Mouse (Mus musculus): ENCODE data around the gene Lif. TPM values are rescaled to one million over a fixed set of nuclear protein-coding genes. Genes with fewer than 3 reads are reported as not detected.

The Lif gene
- polyA plus RNA-seq, 1 experiment from 2014 or later = 1.2 TPM

DNA sequence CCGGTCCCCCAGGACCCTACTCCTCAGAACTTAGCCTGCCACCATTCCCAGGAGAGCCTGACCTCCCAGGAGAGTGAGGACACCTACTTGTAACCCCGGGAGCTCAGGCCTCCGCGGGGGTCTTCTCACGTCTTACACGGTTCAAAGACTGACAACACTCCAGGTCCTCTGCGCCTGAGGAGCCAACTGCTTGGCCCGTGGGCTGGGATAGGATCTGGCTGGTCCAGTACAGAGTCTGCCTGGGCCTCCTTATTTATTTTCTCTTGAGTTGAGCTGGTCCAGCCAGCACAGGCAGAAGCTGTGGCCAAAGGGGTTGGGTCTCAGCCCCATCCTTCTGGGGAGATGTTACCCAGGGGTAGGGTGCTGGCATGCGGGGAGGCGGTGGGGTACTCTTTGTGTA is 42.3 kb upstream of the Lif start:
- H3K9ac ChIP-seq (ENCODE audit: low read depth, low read length) = no peak overlapping the region
- no peak overlapping the region for H3K4me2 ChIP-seq (replicated peaks; ENCODE audit: low read depth)
- WGBS = 86% methylated on average over 10 of the region's 10 CpGs
- H3K27ac ChIP-seq (ENCODE audit: low read depth, low read length) = no peak overlapping the region
- peaks cover 57% of the 10 kb centered on the region for H3K36me3 ChIP-seq (ENCODE audit: control insufficient read depth, insufficient read depth)
- 0 out of 2 replicates have a peak, but pooled peaks cover 2% of the 10 kb centered on the region for H3K4me1 ChIP-seq (replicated peaks; ENCODE audit: control insufficient read depth, insufficient read depth, low read length)
- no peaks in the 10 kb centered on the region for H3K27me3 ChIP-seq (replicated peaks; ENCODE audit: control insufficient read depth, insufficient read depth, low read length)
- TF ChIP-seq CTCF (IDR thresholded peaks at IDR 0.05; ENCODE audit: low read depth) = no peak
- no peak overlapping the region for H3K4me3 ChIP-seq (ENCODE audit: low read depth, low read length)
- no peaks in the 10 kb centered on the region for H3K9me3 ChIP-seq (ENCODE audit: control insufficient read depth)
- ATAC-seq = no peak

DNA sequence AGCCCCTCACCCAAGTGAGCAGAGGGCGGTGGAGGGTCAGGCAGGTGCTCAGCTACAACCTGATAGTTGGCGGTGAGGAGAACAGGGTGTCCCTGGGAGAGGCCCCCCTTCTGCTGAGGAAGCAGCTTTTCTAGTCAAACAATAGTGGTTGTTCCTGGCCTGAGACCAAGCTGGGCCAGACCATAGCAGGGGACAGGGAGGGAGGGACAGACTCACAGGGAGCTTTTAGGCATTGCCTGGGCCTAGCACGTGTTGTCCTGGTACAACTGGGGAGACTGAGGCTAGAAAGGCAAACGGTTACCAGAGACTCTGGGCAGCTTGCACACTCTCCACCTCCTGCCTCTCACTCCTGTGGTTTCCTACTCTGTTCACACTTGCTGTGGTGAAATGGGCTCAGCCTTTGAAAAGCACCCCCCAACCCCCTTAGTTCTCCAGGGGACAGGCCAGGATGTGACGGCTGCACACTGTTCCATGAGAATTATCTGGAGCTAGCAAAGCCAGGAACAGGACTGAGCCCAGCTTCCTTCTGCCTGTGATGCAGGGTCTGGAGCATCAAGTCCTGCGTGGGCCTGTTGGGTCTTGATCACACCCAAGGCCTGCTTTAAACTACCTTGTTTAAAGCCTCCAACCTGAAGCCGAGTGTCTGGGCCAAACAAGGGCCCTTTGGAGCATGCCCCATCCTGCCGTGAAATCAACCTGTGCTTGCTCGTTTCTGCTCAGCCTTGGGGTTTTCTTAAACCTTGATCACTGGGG is 40.9 kb upstream of the Lif start:
- Histone ChIP-seq H3K27me3 (replicated peaks; ENCODE audit: control insufficient read depth, insufficient read depth, low read length) (no peaks in the 10 kb centered on the region), H3K4me1 (replicated peaks; ENCODE audit: control insufficient read depth, insufficient read depth, low read length) (0 out of 2 replicates have a peak, but pooled peaks cover 2% of the 10 kb centered on the region), H3K4me2 (replicated peaks; ENCODE audit: low read depth) (no peak overlapping the region), H3K27ac (ENCODE audit: low read depth, low read length) (peak overlapping the region; percentile 28), H3K4me3 (ENCODE audit: low read depth, low read length) (no peak overlapping the region), H3K9me3 (ENCODE audit: control insufficient read depth) (no peaks in the 10 kb centered on the region), H3K9ac (ENCODE audit: low read depth, low read length) (no peak overlapping the region), H3K36me3 (ENCODE audit: control insufficient read depth, insufficient read depth) (peaks cover 43% of the 10 kb centered on the region)
- no peak for TF ChIP-seq CTCF (IDR thresholded peaks at IDR 0.05; ENCODE audit: low read depth)
- 72% methylated on average over 9 of the region's 9 CpGs for WGBS
- peak; percentile 26 for ATAC-seq

DNA sequence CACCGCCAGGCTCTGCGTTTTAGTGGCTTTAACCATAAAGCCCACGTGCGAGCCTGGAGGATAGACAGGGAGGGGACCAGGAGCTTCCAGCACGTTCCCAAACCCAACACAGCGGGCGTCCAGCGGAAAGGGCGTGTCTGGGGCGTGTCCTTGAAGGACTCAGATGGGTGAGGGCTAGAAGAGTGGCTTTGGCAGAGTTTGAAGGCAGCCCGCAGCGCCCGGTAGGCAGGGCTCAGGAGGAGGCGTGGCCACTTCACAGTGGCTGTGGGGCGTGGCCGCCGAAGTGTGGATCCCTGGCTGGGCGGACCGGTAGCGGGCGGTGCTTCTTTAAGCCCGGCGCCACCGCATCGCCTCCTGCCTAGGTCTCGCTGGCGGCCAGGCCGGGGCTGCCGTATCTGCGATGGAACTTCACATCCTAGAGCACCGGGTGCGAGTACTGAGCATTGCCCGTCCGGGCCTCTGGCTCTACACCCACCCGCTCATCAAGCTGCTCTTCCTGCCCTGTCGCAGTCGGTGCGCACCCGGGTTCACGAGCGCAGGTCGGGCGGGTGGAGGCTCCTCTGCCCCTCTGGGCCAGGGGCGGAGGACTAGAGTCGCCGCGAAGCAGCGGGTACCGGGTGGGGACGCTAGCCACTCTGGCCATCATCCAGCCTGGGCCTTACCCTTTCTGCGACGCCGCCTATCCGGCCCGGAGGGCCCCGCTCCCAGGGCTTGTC is 39.3 kb upstream of the Lif start, which contains the start of gene Castor1:
Gene Castor1, plus strand, starts transcription at position 312 of the 716 bp plus-strand sequence.
- H3K27me3 ChIP-seq (replicated peaks; ENCODE audit: control insufficient read depth, insufficient read depth, low read length) = no peaks in the 10 kb centered on the region
- no peaks in the 10 kb centered on the region for H3K9me3 ChIP-seq (ENCODE audit: control insufficient read depth)
- peaks cover 28% of the 10 kb centered on the region for H3K36me3 ChIP-seq (ENCODE audit: control insufficient read depth, insufficient read depth)
- peak within 1 kb of the TSS; percentile 62 for H3K27ac ChIP-seq (ENCODE audit: low read depth, low read length)
- peak; percentile 83 for ATAC-seq
- 0 out of 2 replicates have a peak, but pooled peaks cover 2% of the 10 kb centered on the region for H3K4me1 ChIP-seq (replicated peaks; ENCODE audit: control insufficient read depth, insufficient read depth, low read length)
- 2% methylated on average over 50 of the region's 56 CpGs for WGBS
- TF ChIP-seq CTCF (IDR thresholded peaks at IDR 0.05; ENCODE audit: low read depth) = no peak
- peak within 1 kb of the TSS; percentile 97 for H3K4me2 ChIP-seq (replicated peaks; ENCODE audit: low read depth)
- H3K4me3 ChIP-seq (ENCODE audit: low read depth, low read length) = peak within 1 kb of the TSS; percentile 50
- peak within 1 kb of the TSS; percentile 40 for H3K9ac ChIP-seq (ENCODE audit: low read depth, low read length)

DNA sequence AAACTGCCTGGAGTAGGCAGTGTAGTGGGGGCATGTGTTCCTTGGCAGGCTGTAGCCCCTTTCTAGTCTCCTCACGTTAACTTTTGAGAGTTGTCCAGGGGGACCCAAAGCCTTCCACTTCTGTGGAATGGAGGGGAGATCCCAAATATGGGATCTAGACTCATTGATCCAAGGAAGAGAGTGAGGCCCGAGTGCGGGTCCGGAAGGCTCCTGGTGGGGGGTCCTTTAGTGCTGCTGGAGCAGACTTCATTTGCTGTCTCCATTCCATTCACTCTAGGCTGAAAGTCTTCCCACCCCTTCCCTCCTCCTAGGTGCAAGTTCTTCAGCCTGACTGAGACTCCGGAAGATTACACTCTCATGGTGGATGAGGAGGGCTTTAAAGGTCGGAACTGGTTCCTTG is 38.7 kb upstream of the Lif start:
- Histone ChIP-seq H3K4me3 (ENCODE audit: low read depth, low read length) (peak overlapping the region; percentile 50), H3K27me3 (replicated peaks; ENCODE audit: control insufficient read depth, insufficient read depth, low read length) (no peaks in the 10 kb centered on the region), H3K4me2 (replicated peaks; ENCODE audit: low read depth) (peak overlapping the region; percentile 97), H3K9ac (ENCODE audit: low read depth, low read length) (peak overlapping the region; percentile 40), H3K9me3 (ENCODE audit: control insufficient read depth) (no peaks in the 10 kb centered on the region), H3K27ac (ENCODE audit: low read depth, low read length) (peak overlapping the region; percentile 3; the same call in 1 of the 2 replicates), H3K4me1 (replicated peaks; ENCODE audit: control insufficient read depth, insufficient read depth, low read length) (0 out of 2 replicates have a peak, but pooled peaks cover 2% of the 10 kb centered on the region), H3K36me3 (ENCODE audit: control insufficient read depth, insufficient read depth) (peaks cover 22% of the 10 kb centered on the region)
- no peak for ATAC-seq
- WGBS = 25% methylated on average over 6 of the region's 6 CpGs
- TF ChIP-seq CTCF (IDR thresholded peaks at IDR 0.05; ENCODE audit: low read depth) = no peak

DNA sequence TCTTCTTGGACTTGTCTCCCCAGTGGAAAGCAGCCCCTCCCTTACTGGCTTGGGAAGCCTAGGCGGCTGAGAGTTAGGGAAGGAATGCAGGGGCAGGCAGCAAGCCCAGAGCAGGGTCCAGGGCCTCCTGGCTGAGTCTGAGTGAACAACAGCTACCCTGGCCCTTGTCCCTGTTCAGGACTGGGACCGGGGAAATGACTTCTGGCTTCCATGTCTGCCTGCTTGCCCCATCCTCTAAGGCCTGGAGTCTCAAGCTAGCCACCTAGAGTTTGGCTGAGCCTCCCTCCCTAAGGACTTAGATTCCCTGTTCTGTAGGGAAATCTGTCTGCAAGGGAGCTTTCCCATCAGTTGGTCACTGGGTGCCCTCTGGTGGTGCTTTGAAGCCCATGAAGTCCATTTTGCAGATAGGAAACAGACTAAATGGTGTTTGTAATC is 38.0 kb upstream of the Lif start:
- TF ChIP-seq CTCF (IDR thresholded peaks at IDR 0.05; ENCODE audit: low read depth) = peak; percentile 95
- ATAC-seq = no peak
- H3K9ac ChIP-seq (ENCODE audit: low read depth, low read length) = no peak overlapping the region
- no peak overlapping the region for H3K4me3 ChIP-seq (ENCODE audit: low read depth, low read length)
- 0 out of 2 replicates have a peak, but pooled peaks cover 2% of the 10 kb centered on the region for H3K4me1 ChIP-seq (replicated peaks; ENCODE audit: control insufficient read depth, insufficient read depth, low read length)
- H3K4me2 ChIP-seq (replicated peaks; ENCODE audit: low read depth) = no peak overlapping the region; the same call in 1 of the 2 replicates
- no peaks in the 10 kb centered on the region for H3K27me3 ChIP-seq (replicated peaks; ENCODE audit: control insufficient read depth, insufficient read depth, low read length)
- WGBS = 13% methylated on average over 2 of the region's 2 CpGs
- no peaks in the 10 kb centered on the region for H3K9me3 ChIP-seq (ENCODE audit: control insufficient read depth)
- no peak overlapping the region for H3K27ac ChIP-seq (ENCODE audit: low read depth, low read length)
- peaks cover 15% of the 10 kb centered on the region for H3K36me3 ChIP-seq (ENCODE audit: control insufficient read depth, insufficient read depth)

DNA sequence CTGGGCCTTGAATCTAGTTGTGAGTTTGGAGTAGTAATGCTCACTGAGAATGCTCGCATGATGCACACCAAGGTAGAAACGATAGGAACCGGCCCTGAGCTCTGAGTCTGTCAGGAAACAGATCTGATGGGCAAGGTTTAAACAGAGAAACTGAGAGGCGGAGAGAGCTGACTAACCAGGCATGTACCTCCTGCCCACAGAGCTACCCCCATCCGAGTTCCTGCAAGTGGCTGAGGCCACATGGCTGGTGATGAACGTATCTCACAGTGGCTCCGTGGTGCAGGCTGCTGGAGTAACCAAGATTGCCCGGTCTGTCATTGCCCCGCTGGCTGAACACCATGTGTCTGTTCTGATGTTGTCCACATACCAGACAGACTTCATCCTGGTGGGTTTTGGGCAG is 37.4 kb upstream of the Lif start:
- H3K9me3 ChIP-seq (ENCODE audit: control insufficient read depth) = no peaks in the 10 kb centered on the region
- 57% methylated on average over 9 of the region's 9 CpGs for WGBS
- no peak for TF ChIP-seq CTCF (IDR thresholded peaks at IDR 0.05; ENCODE audit: low read depth)
- no peak overlapping the region for H3K9ac ChIP-seq (ENCODE audit: low read depth, low read length)
- H3K27ac ChIP-seq (ENCODE audit: low read depth, low read length) = no peak overlapping the region
- H3K4me2 ChIP-seq (replicated peaks; ENCODE audit: low read depth) = no peak overlapping the region
- H3K4me1 ChIP-seq (replicated peaks; ENCODE audit: control insufficient read depth, insufficient read depth, low read length) = 0 out of 2 replicates have a peak, but pooled peaks cover 2% of the 10 kb centered on the region
- H3K4me3 ChIP-seq (ENCODE audit: low read depth, low read length) = no peak overlapping the region
- H3K27me3 ChIP-seq (replicated peaks; ENCODE audit: control insufficient read depth, insufficient read depth, low read length) = no peaks in the 10 kb centered on the region
- peaks cover 10% of the 10 kb centered on the region for H3K36me3 ChIP-seq (ENCODE audit: control insufficient read depth, insufficient read depth)
- ATAC-seq = no peak

All from intestine, postnatal 0 days (tissue).